Mouse (Mus musculus): ENCODE results near the gene Tgfbr3.

Gene Tgfbr3

DNA sequence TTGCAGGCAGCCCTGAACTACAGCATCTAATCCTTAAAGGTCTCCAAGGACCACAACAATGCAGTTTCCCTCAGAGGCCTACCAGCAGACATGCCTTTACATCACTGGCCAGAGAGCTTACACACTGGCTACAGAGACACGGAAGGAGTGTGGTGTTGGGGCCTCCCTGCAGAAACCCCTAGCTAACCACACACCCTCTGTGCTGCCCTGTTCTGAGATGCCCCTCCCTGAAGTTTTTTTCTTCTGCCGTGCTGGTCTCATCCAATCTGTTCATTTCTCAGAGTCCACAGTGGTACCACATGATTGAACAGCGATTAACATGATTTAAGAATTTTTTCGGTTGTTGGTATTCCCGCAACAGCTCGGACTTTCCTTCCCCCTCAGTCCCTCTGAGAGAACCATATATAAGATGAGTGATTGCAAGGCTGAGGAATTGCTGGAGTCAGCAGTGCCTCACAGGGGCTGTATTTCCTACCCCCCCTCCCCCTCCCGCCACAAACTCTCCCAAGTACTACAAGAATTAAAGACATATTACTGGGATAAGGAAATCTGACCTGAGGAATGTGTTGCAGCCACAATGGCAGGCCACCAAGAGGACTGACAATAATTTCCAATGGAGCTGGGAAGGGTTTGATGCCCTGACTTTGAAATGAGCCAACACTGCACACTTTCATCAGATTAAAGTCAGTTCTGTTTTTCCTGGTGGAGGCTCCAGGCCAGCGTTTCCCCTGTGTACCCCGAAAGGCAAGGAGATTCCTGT, 75.9 kb downstream of the Tgfbr3 start:
- no peak for DNase-seq (ENCODE audit: low spot score in 2 of 2)

DNA sequence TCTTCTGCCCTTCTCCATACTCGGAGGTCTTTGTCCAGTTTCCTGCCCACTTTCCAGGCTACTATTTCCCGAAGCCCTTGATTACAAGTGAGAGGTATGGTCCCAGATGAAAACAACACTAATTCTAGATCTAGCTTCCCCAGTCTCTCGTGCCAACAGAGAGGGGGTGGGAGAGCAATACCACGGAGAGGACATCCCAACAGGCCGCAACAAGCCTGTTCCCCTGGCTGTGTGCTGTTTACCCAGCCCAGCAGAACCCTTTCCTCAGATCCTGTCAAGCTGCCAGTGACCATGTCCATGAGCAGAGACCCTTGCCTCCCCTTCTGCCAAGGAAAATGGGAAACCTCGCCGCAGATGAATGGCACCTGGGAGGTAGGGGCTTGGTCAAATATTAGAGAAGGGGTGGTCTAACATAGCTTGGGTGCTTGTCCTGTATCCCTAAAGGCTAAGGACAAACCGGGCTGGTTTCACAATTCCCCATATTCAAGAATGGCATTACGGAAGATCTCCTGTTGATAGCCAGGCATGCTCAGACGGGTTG, 77.5 kb downstream of the Tgfbr3 start:
- DNase-seq (ENCODE audit: low spot score in 2 of 2): no peak

DNA sequence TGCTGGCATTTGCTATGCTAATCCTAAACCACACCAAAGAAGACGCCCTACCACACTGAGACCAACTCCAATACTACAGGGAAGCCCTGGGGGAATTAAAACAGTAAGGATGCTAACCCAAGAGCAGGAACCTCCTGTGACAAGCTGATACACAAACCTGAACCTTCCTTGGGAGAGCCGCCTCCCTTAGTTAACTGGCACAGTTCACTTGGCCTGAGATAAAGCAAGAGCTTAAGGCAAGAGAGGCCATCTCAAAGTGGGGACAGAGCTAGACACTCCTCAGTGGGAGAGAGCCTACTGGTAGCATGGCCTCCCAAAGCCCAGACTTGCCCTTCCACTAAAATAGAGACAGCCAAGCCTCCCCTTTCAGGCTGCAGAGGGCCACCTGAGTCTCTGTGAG, 79.4 kb downstream of the Tgfbr3 start:
- no peak for DNase-seq (ENCODE audit: low spot score in 2 of 2)

DNA sequence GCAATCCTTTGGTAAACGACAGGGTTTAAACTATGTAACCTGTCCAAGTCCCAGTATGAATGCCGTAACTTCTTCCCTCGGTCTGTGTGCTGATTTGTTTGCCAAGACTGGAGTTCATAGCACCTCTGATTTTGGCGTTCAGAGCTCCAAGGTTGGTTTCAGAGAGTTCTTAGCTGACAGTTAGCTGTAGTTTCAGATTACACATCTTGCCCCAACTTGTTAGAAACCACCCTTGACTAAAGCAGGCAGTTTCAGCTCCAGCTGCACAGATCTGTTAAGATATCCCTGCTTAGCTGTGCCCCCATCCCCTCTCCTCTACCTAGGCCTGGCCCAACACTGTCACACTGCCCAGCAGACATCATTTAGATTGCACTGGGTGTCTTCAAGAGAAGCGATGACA, 81.5 kb downstream of the Tgfbr3 start:
- no peak for DNase-seq (ENCODE audit: low spot score in 2 of 2)

DNA sequence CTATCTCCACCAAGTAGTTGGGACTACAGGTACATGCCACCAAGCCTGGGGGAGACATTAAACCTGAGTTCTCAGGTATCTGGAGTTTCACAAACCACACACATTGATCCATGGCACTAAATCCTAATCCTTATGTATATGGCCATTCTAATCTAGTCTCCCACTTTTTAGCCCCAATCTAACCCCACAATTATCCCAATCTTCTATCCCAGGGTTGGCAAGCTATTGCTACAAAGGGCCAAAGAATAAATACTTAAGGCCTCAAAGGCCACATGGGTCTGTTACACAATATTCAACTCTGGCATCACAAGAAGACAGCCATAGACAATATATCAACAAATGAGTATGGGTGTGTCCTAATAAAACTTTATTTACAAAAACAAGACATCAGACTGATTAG, 85.1 kb downstream of the Tgfbr3 start:
- no peak for DNase-seq (ENCODE audit: low spot score in 2 of 2)

DNA sequence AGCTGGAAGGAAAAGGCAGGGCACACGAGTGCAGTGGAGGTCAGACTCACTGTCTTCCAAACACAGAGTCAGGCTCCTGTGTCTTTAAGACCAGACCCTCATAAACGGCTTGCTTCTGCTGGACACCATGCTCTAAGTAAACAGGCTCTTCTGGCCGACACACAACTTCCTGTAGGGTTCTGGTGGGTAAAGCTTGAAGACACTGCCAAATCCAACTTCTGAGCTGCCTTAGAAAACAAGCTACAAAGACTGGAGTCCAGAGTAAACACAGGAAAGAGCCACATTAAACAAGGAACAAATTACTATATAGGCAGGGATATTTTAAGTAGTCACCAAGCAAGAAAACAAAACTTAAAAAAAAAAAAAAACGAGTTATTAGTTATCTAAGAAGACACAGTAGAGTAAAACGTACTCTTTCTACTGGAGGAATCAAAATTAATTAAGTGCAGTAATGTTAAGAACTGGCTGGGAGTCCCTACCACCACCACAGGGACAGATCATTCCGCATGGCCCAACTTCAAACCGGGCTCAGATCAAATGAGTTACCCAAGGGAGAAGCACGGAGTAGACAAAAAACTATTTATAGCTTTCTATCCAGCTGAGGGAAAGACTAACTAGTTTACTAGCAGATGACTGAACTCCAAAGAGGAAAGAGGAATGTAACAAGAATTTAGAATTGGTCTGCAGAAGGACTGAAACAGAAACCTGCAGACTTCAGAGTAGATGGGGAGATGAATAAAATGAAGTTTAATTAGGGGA, 86.4 kb downstream of the Tgfbr3 start:
- peak in 1 of 2 experiments; percentile 1 for DNase-seq (ENCODE audit: low spot score in 2 of 2)

DNA sequence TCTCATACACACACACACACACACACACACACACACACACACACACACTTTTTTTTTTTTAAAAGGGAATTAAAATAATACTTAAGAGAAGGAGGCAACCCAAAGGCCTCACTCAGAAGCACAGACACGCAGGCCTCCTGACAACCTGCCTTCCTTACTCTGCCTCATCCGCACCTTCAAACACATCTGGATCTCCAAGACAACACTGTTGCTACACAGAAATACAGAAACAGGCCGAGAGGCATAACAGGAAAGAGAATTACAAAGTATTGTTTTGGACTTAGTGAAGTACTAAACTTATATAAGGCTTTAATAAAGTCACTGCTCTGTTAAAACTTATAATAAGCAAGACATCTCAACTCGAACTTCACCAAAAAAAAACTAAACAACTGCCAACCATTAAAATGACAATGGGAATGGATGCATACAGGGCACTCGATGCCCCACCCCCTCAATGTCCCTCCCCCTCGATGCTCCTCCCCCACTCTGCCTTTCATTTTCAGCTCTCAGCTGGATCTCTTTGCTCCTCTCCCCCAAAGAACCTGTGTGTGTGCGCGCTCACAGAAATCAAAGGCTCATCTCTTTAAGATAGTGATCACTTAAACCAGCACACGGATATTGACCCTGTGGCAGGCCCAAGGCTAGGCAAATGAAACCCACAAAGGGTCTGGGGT, 87.8 kb downstream of the Tgfbr3 start:
- DNase-seq (ENCODE audit: low spot score in 2 of 2): no peak

DNA sequence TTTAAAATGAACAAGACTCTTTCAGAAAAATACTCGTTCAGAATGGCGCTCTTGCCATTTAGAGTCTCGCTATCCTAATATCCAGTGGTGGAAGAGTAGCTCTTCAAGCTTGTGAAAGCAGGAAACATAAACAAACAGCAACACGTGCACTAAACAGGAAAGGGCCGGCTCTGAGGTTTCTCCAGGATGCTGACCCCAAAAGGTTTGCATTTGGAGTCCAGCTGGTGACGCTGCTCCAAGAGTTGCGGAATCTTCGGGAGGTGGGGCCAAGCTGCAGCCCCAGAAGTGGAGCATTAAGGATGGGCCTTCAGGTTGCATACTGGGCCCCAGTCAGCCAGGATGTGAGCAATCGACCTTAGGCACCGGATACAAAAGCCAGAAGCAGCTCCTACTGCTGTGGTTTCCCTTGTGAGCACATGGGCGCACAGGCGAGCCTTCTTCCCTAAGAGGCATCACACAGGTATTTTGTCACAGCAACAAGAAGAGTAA, 88.5 kb downstream of the Tgfbr3 start:
- DNase-seq (ENCODE audit: low spot score in 2 of 2): no peak

DNA sequence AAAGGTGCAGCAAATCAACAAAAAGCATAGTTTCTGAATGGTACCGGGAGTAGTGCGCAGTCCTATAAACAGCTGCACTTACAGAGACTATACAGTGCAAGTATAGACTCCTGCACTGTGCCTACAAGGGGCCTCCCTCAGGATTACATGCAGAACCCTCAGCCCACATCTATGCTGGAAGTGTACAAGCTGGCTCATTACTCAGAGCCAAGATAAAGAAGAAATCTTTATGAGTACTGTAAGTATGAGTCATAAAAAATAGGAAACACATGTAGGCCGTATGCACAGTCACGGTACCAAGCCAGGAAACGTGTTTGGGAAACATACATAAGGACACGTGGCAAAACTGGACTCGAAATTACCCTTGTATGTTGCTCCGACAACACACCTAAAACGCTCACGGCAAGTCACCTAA, 89.2 kb downstream of the Tgfbr3 start:
- peak; percentile 30 to 31 for DNase-seq (ENCODE audit: low spot score in 2 of 2)

DNA sequence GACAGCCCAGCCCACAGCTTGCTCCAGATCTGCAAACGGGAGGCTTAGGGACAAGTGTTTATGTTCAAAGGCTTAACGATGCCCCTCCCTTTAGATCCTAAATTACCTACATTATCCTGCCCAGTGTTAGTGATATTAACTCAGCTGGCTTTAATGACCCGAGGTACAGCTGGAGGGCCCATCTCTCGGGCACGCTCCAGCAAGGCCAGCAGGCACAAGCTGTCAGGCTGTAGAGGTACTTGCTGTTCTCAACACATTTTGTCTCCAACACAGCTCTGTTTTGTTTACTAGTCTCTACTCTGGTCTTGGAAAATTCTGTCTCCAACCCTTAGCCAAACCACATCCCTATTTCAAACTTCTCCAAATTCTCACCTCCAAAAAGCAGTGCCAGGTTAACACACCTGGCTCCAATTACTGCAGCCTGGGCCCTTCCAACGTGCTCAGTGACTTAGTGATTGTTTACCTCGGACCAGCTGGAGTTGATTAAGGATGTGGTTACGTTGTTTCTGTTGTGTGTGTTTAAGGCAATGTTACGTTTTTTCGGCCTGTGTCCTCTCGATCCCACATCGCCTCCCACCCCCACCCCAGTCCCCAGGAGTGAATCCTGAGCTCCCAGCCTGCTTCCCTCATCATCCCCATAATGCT, 93.6 kb downstream of the Tgfbr3 start:
- no peak for DNase-seq (ENCODE audit: low spot score in 2 of 2)

DNA sequence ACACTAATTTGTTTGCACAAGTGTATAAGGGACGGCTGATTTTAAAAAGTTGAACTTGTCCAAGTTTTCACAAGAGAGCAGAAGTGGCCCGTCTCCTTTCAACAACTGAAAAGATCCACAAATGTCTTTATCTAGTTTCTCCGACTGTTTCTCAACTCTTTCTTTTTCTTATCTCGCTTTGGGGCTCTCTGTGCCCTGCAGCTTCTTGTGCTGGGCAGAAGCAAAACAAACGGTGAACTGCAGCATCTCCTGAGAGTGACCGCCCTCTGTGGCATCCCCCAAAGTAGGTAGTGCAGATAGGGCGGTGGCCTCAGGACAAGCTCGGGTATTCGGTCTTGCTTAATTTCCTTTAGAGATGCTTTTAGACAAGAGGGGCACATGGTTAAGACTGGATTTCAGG, 96.3 kb downstream of the Tgfbr3 start:
- DNase-seq (ENCODE audit: low spot score in 2 of 2): no peak

DNA sequence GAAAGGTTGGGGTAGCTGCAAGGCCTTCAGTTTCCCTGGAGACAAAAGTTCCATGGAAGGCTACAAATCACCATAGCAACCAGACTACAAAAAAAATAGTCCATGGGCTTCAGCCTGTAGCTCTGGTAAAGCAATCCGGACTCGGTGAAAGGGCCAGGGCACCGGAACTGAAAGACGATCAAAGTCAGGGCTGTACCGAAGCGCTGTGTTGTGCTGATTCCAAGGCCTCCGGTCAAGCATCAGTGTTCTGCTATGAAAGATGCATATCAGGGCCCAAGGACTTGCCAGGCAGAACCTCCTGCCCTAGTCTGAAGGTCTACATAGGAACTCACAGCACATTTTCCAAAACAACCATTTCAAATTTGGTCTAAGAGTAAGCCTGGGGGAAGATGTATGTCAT, 97.1 kb downstream of the Tgfbr3 start:
- DNase-seq (ENCODE audit: low spot score in 2 of 2): no peak

DNA sequence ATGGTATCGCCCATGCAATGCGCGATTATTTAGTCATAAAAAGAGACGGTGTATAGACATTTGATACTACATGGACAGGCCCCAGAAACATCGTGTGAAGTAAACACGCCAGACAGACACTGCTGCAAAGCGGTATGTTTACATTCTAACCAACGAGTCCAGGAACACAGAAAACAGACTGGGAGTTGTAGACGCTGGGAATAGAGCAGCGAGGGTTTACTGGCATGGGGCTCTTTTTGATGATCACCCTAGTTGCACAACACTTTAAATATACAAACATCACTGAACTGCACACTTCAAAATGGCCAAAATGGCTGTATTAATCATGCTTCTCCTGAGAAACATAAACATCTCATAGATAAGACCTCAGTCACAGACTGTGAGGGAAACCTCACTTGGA, 100.9 kb downstream of the Tgfbr3 start:
- no peak for DNase-seq (ENCODE audit: low spot score in 2 of 2)

DNA sequence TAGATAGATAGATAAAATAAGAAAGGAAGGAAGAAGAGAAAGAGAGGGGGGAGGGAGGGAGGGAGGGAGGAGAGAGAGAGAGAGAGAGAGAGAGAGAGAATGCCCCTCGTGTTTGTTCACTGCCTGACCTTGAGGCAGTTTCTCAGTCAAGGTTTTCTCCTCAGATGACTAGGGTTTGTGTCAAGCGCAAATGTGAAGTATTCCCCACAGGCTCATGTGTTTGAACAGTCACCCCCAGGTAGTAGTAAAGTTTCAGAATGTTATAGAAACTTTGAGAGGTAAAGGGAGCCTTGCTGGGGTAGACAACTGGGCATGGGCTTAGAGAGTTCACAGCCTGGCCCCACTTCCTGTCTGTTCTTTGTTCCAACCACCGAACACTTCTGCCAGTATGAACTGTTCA, 103.2 kb downstream of the Tgfbr3 start:
- DNase-seq (ENCODE audit: low spot score in 2 of 2): no peak

DNA sequence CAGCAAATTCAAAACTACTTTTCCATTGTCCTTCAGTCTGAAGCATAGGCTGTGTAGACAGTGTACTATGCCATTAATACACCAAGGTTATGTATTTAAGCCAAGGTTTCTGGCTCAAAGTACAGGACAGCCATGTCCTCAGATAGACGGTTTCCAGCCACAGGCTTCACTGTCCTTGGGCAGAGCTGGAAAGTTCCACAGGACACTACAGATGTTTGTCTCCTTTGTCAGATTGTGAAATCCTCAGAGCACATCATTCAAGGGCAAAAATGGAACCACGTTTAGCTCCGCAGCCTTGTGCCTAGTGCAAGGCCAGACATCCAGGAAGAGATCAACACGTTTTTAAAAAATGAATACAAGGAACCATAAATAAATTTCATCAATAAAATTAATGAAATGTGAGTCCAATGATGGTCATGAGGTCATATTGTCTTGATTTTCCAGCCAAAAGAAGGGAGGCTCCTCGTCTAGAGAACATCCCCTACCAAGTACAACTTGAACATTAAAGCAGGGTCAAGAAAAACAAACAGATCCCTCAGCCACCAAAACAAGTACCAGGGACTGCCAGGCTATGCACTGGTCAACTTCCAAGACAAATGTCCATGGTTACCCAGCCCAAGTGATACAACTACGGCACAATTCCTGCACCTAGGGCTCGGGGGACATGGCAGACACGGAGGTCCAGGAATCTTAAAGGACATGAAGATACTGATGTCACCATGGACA, 105.1 kb downstream of the Tgfbr3 start:
- no peak for DNase-seq (ENCODE audit: low spot score in 2 of 2)

DNA sequence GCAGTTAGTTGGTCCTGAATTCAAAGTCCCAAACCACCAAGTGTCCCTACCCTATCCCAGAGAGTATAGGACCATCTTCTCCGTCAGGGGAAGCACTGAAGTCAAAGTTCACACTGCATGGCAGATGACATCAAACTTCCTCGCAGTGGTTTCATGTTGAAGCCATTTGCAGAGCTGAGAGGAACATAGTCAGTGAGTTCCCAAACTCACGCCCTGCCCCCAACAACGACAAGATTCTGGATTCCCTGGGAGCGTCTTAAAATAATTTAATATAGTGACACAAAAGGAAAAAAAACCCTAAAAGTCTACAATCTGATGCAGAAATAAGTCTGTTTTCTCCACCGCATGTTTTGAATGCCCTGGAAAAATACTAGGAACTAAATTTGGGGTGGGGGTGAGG, 105.9 kb downstream of the Tgfbr3 start:
- no peak for DNase-seq (ENCODE audit: low spot score in 2 of 2)

DNA sequence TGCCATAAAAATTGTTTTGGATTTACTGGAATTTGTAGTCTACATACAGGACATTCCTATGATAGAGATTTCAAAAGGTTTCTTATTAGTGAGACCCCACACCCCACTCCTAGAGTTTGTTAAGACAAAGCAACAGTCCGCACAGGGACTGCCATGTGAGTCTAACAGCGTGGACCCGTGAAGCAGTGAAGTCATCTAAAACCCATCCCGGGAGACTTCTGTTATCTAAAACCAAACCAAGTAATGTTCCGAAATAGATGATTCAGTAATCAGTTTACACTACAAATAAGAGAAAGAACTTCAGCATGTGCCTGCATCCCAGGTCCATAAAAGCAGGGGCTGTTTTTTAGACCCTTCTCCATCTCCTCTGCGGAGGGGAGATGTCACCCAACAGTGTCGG, 106.7 kb downstream of the Tgfbr3 start:
- DNase-seq (ENCODE audit: low spot score in 2 of 2): no peak

DNA sequence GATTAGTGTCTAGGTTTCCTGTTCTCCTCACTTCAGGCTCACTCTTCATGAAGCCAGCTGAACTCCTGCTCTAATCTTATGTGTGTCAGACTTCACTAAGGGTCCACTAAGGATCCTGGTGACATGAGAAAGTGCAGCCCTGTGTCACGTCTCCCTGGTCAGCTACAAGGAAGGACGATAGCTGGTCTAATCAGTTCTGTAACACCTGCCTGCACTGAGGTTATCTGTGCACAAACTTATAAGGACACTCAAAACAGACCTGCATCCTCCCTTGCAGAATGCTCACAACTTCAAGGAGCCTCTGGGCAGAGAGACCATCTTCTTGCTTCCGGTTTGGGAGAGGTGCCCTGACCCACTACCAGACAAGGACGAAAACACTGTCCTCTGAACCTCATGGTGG, 107.6 kb downstream of the Tgfbr3 start:
- DNase-seq (ENCODE audit: low spot score in 2 of 2): no peak

DNA sequence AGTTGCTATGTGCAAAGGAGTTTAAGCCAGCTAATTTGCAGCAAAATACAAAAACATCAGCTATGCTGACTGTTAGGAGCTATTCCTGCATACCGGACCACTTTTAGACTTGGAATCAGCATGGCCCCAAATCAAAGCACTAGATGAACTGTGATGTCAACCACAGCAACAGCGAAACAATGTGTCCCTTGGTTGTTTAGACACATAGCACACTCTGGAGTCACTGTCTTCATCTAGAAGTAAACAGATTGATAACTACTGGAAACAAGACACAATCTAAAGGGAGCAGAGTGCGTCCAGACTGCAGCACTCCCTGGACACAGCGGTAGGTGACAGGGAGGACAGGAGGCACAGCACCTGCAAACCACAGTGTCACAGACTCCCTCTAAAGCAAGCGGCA, 110.2 kb downstream of the Tgfbr3 start:
- DNase-seq (ENCODE audit: low spot score in 2 of 2): no peak

DNA sequence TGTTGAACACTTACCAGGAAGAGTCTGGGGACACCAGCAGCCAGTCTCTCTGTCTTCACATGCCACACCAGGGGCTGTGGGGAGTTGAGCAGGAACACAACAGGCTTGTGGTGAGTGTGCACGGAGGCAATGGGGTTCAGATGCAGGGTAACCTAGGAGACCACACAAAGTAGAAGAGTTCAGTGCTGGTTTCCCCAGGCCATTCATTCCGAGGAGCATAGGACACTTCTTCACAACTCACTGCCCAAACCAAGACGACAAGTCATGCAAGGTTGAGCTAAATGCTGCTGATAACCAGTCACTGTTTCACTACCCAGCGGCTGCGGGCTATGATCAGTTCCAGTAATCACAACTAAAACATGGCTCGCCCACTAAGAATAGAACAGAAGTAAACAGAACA, 111.6 kb downstream of the Tgfbr3 start:
- DNase-seq (ENCODE audit: low spot score in 2 of 2): no peak

DNA sequence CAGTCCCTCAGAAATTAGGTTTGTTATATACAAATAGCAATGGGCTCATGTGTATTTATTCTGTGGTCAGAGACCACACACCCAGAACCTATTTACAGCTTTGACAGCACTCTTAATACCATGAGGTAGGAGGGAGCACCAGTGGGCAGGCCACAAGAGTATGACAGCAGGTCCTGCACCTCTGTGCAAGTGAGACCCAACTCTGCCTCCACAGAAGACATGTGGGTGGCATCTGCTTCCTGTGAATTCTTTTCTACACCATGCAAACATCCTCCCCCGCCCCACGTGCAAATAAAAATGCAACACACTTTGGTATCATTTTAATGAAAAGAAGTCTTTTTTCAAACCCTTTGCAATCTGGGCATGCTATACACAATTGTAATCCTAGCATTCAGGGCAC, 112.2 kb downstream of the Tgfbr3 start:
- no peak for DNase-seq (ENCODE audit: low spot score in 2 of 2)

Data from frontal cortex, postnatal 36 days (tissue).